Mouse (Mus musculus): Measurements from ENCODE around the gene Olfr1279. TPM values are rescaled to one million over a fixed set of nuclear protein-coding genes. Genes with fewer than 3 reads are reported as not detected.
"Not testable (repeated sequence)": the region's sequence is repeated elsewhere in the genome, so short reads cannot be mapped to it uniquely, and the experiment has no call there.

The Olfr1279 gene
- not detected in 2 replicates for polyA plus RNA-seq (2014; fragmentation: Nextera tagmentation; extraction: Ambion mirVana)

DNA sequence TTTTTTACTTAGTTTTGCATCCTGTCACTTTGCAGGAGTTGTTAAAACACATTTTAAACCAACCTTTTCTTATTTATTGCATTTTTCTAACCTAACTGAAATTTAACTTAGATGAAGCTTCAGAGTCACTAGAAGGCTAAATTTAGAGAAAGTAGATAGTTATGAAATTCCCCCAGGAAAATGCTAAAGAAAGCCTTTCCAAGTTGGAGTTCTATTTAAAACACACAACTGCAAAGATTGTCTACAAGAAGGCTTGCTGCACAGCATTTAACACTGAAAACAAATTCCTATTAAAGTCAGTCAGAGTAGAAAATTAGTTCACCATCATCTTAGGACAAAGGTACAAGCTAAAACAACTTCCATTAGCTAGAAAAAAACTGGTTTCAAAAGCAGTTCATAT, at the start of gene Olfr1279:
Gene Olfr1279 (plus strand): TSS at position 262 of the 400 bp plus-strand sequence.
- DNase-seq (ENCODE audit: low spot score): no peak
- no peaks in the 10 kb centered on the region for H3K36me3 ChIP-seq (ENCODE audit: control insufficient read depth, insufficient read depth, low read length)
- H3K4me1 ChIP-seq (ENCODE audit: control insufficient read depth, insufficient read depth, low read length): no peaks in the 10 kb centered on the region
- H3K27me3 ChIP-seq (ENCODE audit: control insufficient read depth, insufficient read depth, low read length): no peaks in the 10 kb centered on the region
- no peak within 1 kb of the TSS for H3K9ac ChIP-seq (ENCODE audit: low read length)
- no peak for ATAC-seq (ENCODE audit: insufficient read depth, low FRiP score, low TSS enrichment)
- H3K27ac ChIP-seq (ENCODE audit: low read depth, low read length): no peak within 1 kb of the TSS
- H3K9me3 ChIP-seq (ENCODE audit: control insufficient read depth, low read length): no peaks in the 10 kb centered on the region
- no peak within 1 kb of the TSS for H3K4me3 ChIP-seq (ENCODE audit: low read depth, low read length)
- H3K4me2 ChIP-seq (ENCODE audit: low read depth): no peak within 1 kb of the TSS

DNA sequence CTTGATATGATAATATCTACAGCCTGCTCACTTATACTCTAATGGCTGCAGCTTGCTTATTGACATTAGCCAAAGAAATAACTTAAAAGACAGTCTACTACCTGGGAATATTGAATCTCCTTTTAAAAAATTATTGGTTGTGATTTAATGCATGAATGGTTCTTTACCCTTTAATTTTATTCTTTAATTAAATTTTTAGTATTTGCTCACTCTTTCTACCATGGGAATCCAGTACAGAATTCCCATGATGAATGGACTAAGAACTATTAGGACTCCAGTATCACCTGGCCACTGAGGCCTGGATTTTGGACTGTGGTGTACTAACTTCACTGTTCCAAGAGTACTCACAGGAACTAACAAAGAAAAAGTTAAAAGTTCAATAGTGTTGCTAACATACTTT, 46.2 kb upstream of the Olfr1279 start, which contains the start of gene Olfr1276:
Gene Olfr1276 (plus strand): TSS at position 301 of the 400 bp plus-strand sequence.
- Histone ChIP-seq H3K4me1 (ENCODE audit: control insufficient read depth, insufficient read depth, low read length) (no peaks in the 10 kb centered on the region), H3K4me2 (ENCODE audit: low read depth) (no peak within 1 kb of the TSS), H3K9ac (ENCODE audit: low read length) (no peak within 1 kb of the TSS), H3K9me3 (ENCODE audit: control insufficient read depth, low read length) (no peaks in the 10 kb centered on the region), H3K4me3 (ENCODE audit: low read depth, low read length) (no peak within 1 kb of the TSS), H3K27ac (ENCODE audit: low read depth, low read length) (no peak within 1 kb of the TSS), H3K27me3 (ENCODE audit: control insufficient read depth, insufficient read depth, low read length) (no peaks in the 10 kb centered on the region), H3K36me3 (ENCODE audit: control insufficient read depth, insufficient read depth, low read length) (no peaks in the 10 kb centered on the region)
- DNase-seq (ENCODE audit: low spot score): no peak
- no peak for ATAC-seq (ENCODE audit: insufficient read depth, low FRiP score, low TSS enrichment)

DNA sequence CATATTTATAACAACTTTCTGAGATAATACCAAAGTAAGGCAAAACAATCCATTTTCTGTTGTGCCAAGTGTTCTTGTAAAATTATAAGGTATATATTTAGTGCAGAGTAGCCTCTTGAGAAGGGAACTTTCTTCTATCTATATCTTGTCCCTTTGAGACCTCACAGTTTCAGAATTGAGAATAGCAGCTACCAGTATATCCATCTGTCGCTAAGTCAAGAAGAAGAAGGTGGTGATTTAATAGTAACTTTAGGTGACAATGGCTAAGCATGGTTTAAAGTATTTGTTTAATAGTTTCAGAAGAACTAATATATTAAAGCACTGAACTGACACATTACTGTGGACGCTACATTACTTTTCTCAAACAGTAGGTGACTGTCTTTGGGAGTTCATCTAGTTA, 26.4 kb upstream of the Olfr1279 start, which contains the start of gene Olfr1277:
Gene Olfr1277 (minus strand): TSS at position 101 of the 400 bp plus-strand sequence.
- H3K9ac ChIP-seq (ENCODE audit: low read length): no peak within 1 kb of the TSS
- no peak for ATAC-seq (ENCODE audit: insufficient read depth, low FRiP score, low TSS enrichment)
- no peaks in the 10 kb centered on the region for H3K9me3 ChIP-seq (ENCODE audit: control insufficient read depth, low read length)
- H3K36me3 ChIP-seq (ENCODE audit: control insufficient read depth, insufficient read depth, low read length): no peaks in the 10 kb centered on the region
- no peak for DNase-seq (ENCODE audit: low spot score)
- no peak within 1 kb of the TSS for H3K4me2 ChIP-seq (ENCODE audit: low read depth)
- no peaks in the 10 kb centered on the region for H3K4me1 ChIP-seq (ENCODE audit: control insufficient read depth, insufficient read depth, low read length)
- 86% methylated on average over 2 of the region's 2 CpGs for WGBS
- no peak within 1 kb of the TSS for H3K27ac ChIP-seq (ENCODE audit: low read depth, low read length)
- no peaks in the 10 kb centered on the region for H3K27me3 ChIP-seq (ENCODE audit: control insufficient read depth, insufficient read depth, low read length)
- H3K4me3 ChIP-seq (ENCODE audit: low read depth, low read length): no peak within 1 kb of the TSS

DNA sequence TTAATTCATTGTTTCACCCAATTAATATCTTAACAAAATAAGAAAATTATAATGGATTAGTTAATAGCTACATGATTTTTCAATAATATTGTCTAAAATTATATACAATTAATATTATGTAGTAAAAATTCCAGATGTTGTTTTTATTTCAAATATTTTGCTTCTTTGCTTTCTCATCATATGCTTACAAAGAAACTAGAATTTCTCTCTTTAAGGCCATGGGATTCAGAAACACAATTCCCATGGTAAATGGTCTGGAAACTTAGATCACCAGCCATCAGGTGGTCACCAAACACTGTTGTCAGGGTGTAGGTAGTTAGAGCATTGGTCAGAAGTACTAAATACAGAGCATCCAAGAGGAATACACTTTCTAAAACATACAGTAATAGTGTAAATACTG, 10.6 kb upstream of the Olfr1279 start, which contains the start of gene Olfr1278:
Gene Olfr1278 (plus strand): TSS at position 301 of the 400 bp plus-strand sequence.
- DNase-seq (ENCODE audit: low spot score) (no peak), ATAC-seq (ENCODE audit: insufficient read depth, low FRiP score, low TSS enrichment) (no peak)
- H3K36me3 ChIP-seq (ENCODE audit: control insufficient read depth, insufficient read depth, low read length): no peaks in the 10 kb centered on the region
- no peak within 1 kb of the TSS for H3K4me3 ChIP-seq (ENCODE audit: low read depth, low read length)
- no peak within 1 kb of the TSS for H3K4me2 ChIP-seq (ENCODE audit: low read depth)
- no peak within 1 kb of the TSS for H3K9ac ChIP-seq (ENCODE audit: low read length)
- H3K9me3 ChIP-seq (ENCODE audit: control insufficient read depth, low read length): no peaks in the 10 kb centered on the region
- H3K27me3 ChIP-seq (ENCODE audit: control insufficient read depth, insufficient read depth, low read length): no peaks in the 10 kb centered on the region
- no peak within 1 kb of the TSS for H3K27ac ChIP-seq (ENCODE audit: low read depth, low read length)
- no peaks in the 10 kb centered on the region for H3K4me1 ChIP-seq (ENCODE audit: control insufficient read depth, insufficient read depth, low read length)

DNA sequence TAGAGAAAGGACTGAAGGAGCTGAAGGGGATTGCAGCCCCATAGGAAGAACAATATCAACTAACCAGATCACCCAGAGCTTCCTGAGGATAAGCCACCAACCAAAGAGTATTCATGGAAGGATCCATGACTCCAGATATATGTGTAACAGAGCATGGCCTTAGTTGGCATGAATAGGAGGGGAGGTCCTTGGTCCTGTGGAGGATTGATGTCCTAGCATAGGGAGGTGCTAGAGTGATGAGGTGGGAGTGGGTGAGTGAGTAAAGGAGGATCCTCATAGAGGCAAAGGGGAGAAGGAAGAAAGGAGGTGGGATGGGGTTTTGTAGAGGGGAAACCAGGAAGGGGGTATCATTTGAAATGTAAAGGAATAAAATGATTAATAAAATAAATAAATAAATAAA, 1.9 kb upstream of the Olfr1279 start:
- no peaks in the 10 kb centered on the region for H3K27me3 ChIP-seq (ENCODE audit: control insufficient read depth, insufficient read depth, low read length)
- no peaks in the 10 kb centered on the region for H3K9me3 ChIP-seq (ENCODE audit: control insufficient read depth, low read length)
- H3K4me2 ChIP-seq (ENCODE audit: low read depth): no peak overlapping the region
- H3K4me1 ChIP-seq (ENCODE audit: control insufficient read depth, insufficient read depth, low read length): no peaks in the 10 kb centered on the region
- no peak overlapping the region for H3K27ac ChIP-seq (ENCODE audit: low read depth, low read length)
- H3K36me3 ChIP-seq (ENCODE audit: control insufficient read depth, insufficient read depth, low read length): no peaks in the 10 kb centered on the region
- ATAC-seq (ENCODE audit: insufficient read depth, low FRiP score, low TSS enrichment) (no peak), DNase-seq (ENCODE audit: low spot score) (no peak)
- no peak overlapping the region for H3K4me3 ChIP-seq (ENCODE audit: low read depth, low read length)
- H3K9ac ChIP-seq (ENCODE audit: low read length): no peak overlapping the region

DNA sequence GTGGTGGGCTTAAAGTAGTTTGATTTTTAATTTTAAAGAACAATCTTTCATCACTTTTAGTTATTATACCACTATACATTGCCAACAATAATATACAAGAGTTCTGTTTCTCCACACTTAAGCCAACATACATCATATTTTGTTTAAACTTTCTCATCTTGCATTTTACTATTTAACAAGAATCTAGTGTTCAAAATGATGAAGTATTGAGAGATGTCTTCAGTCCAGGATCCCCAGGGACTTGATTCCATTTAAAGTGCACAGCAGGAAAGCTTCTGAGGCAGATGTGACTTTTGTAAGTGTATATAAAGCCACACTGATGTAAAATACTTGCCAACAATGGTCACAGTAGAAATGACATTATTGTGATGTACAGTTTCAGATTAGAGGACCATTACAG, 13.3 kb downstream of the Olfr1279 start, which contains the start of gene Olfr1280:
Gene Olfr1280 (plus strand): TSS at position 301 of the 400 bp plus-strand sequence.
- Histone ChIP-seq H3K27ac (ENCODE audit: low read depth, low read length) (no peak within 1 kb of the TSS), H3K4me3 (ENCODE audit: low read depth, low read length) (no peak within 1 kb of the TSS), H3K9me3 (ENCODE audit: control insufficient read depth, low read length) (no peaks in the 10 kb centered on the region), H3K36me3 (ENCODE audit: control insufficient read depth, insufficient read depth, low read length) (no peaks in the 10 kb centered on the region), H3K9ac (ENCODE audit: low read length) (no peak within 1 kb of the TSS), H3K4me1 (ENCODE audit: control insufficient read depth, insufficient read depth, low read length) (no peaks in the 10 kb centered on the region), H3K27me3 (ENCODE audit: control insufficient read depth, insufficient read depth, low read length) (no peaks in the 10 kb centered on the region), H3K4me2 (ENCODE audit: low read depth) (no peak within 1 kb of the TSS)
- DNase-seq (ENCODE audit: low spot score) (no peak), ATAC-seq (ENCODE audit: insufficient read depth, low FRiP score, low TSS enrichment) (no peak)

DNA sequence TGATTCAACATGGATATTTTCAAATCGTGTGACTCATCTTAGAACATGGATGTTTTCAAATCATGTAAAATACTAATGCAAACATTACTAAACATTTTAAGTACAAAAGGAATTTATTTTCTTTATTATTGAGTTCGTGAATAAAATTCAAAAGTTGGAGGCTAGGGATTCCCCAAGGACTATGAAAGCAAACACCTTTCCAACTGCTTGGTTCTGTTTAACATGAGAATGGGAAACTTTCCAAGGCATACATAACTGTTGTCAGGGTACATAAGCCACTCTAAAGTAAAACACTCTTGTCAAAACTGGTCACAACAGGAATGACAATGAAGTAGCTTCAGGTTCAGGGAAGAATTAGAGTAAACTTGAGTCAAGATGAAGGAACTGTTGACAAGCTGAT, 25.8 kb downstream of the Olfr1279 start, which contains the start of gene Olfr1281:
Gene Olfr1281 (plus strand): TSS at position 301 of the 400 bp plus-strand sequence.
- H3K4me1 ChIP-seq (ENCODE audit: control insufficient read depth, insufficient read depth, low read length): no peaks in the 10 kb centered on the region
- no peaks in the 10 kb centered on the region for H3K9me3 ChIP-seq (ENCODE audit: control insufficient read depth, low read length)
- no peak within 1 kb of the TSS for H3K9ac ChIP-seq (ENCODE audit: low read length)
- H3K4me3 ChIP-seq (ENCODE audit: low read depth, low read length): no peak within 1 kb of the TSS
- ATAC-seq (ENCODE audit: insufficient read depth, low FRiP score, low TSS enrichment): no peak
- WGBS: 88% methylated on average over 2 of the region's 2 CpGs
- no peak for DNase-seq (ENCODE audit: low spot score)
- H3K27me3 ChIP-seq (ENCODE audit: control insufficient read depth, insufficient read depth, low read length): no peaks in the 10 kb centered on the region
- H3K27ac ChIP-seq (ENCODE audit: low read depth, low read length): no peak within 1 kb of the TSS
- H3K4me2 ChIP-seq (ENCODE audit: low read depth): no peak within 1 kb of the TSS
- H3K36me3 ChIP-seq (ENCODE audit: control insufficient read depth, insufficient read depth, low read length): no peaks in the 10 kb centered on the region

DNA sequence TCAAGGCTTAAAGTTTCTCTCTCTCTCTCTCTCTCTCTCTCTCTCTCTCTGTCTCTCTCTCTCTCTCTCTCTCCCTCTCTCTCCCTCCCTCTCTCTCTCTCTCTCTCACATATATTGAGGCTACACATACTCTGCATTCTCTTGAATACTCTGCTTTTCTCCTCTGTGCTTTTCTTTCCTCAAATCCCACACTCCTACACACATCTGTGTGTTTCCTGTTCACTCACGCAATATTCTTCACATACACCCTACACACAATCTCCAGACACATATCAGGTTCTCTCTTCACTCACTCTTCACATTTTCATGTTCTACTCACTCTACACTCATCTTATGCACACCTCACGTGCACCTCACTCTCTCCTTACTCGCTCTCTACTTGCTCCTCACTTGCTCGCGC, 33.3 kb downstream of the Olfr1279 start:
- H3K4me3 ChIP-seq (ENCODE audit: low read depth, low read length); ATAC-seq (ENCODE audit: insufficient read depth, low FRiP score, low TSS enrichment); H3K9ac ChIP-seq (ENCODE audit: low read length); DNase-seq (ENCODE audit: low spot score); H3K4me2 ChIP-seq (ENCODE audit: low read depth); H3K4me1 ChIP-seq (ENCODE audit: control insufficient read depth, insufficient read depth, low read length); H3K36me3 ChIP-seq (ENCODE audit: control insufficient read depth, insufficient read depth, low read length); H3K27ac ChIP-seq (ENCODE audit: low read depth, low read length); H3K9me3 ChIP-seq (ENCODE audit: control insufficient read depth, low read length); H3K27me3 ChIP-seq (ENCODE audit: control insufficient read depth, insufficient read depth, low read length): not testable (repeated sequence)
- 91% methylated on average over 5 of the region's 5 CpGs for WGBS

DNA sequence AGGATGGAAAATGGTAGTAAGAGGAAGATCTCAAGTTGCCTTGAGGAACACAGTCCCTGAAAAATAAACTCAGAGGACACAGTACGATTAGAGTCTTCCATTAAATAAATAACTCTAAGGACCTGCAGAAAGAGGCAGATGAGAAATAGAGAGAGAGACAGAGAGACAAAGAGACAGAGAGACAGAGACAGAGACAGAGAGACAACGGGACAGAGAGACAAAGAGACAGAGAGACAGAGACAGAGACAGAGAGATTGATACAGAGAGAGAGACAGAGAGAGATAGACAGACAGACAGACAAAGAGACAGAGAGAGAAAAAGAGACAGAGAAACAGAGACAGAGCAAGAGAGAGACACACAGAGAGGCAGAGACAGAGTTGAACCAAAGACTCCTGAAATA, 35.5 kb downstream of the Olfr1279 start, which contains the start of gene Olfr1282:
Gene Olfr1282 (minus strand): TSS at position 101 of the 400 bp plus-strand sequence.
- H3K4me3 ChIP-seq (ENCODE audit: low read depth, low read length): no peak within 1 kb of the TSS
- H3K9me3 ChIP-seq (ENCODE audit: control insufficient read depth, low read length): no peaks in the 10 kb centered on the region
- no peak within 1 kb of the TSS for H3K4me2 ChIP-seq (ENCODE audit: low read depth)
- H3K36me3 ChIP-seq (ENCODE audit: control insufficient read depth, insufficient read depth, low read length): no peaks in the 10 kb centered on the region
- H3K9ac ChIP-seq (ENCODE audit: low read length): no peak within 1 kb of the TSS
- H3K27ac ChIP-seq (ENCODE audit: low read depth, low read length): no peak within 1 kb of the TSS
- no peaks in the 10 kb centered on the region for H3K4me1 ChIP-seq (ENCODE audit: control insufficient read depth, insufficient read depth, low read length)
- 72% methylated on average over 2 of the region's 2 CpGs for WGBS
- H3K27me3 ChIP-seq (ENCODE audit: control insufficient read depth, insufficient read depth, low read length): no peaks in the 10 kb centered on the region
- ATAC-seq (ENCODE audit: insufficient read depth, low FRiP score, low TSS enrichment) (no peak), DNase-seq (ENCODE audit: low spot score) (no peak)
